Mouse (Mus musculus): Measurements from ENCODE around the gene Ubiad1.
A peak's percentile ranks its signal among the peaks of the same experiment; 100 is the strongest.

Gene Ubiad1

DNA sequence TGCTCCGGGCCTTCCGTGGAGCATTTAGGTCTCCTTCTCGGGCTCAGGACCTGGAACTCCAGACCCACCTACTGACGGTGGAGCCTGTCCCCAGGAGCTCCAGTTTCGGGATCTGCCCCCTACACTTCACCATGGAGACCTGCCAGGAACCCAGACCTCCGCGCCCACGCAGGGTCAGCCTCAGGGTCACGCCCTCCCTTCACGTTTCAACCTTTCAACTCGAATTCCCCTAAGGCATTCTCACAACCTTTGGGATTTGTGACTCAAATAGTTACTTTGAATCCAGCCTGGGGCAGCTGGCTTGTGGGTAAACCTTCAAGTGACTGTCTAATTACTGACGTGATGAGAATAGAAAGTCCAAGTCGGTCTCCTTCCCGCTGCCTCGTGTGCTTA lies 4.3 kb upstream of the Ubiad1 start:
- DNase-seq = peak in 1 of 2 experiments; percentile 59

DNA sequence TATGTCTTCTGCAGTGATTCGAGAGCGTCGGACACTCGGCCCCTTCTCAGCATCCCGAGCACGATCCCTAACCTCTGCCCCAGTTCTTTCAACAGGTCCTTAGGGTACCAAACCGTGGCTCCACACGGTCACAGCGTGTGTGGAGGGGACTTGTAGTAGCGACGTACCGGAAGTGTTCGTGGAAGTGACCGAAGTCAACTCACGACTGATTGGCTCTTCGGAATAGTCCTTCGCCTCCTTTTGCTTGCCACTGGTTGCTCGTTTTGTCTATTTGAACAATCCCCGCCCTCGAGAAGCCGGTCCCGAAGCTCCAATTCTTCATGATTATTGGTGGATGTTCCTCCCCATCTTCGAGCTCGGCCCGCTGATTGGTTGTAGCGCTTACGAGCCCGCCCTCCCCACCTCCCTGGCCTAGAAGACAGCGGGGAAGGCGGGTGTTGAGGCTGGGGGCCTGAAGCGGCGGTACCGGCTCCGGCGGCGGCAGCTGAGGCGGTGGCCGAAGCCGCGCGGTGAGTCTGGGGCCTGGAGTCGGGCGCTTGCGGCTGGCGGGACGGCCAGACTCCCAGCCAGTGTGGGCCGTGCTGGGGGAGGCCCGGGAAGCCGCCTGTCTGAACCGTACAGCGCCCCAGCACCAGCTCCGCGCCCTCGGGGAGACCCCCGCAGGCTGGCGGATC lies 3.7 kb upstream of the Ubiad1 start, which contains the start of gene Mtor:
Gene Mtor, plus strand, starts transcription at position 433 of the 674 bp plus-strand sequence.
- peak; percentile 95 for DNase-seq

DNA sequence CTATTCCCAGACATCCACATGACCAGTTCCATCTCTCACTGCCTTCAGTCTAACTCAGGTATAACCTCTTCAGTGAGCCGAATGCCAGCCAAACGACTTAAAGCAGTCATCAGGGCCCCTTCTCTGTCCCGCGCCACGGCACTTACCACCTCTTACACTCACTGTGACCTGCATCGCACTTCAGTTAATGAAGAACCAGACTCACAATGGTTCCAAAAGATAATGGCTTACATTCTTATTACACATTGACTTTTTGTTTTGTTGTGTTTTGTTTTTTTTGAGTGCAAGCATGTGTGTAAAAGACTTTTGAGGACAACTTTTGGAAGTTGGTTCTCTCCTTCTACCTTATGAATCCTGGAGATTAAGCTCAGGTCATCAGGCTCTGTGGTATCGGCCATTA lies 2.0 kb downstream of the Ubiad1 start:
- no peak for DNase-seq

DNA sequence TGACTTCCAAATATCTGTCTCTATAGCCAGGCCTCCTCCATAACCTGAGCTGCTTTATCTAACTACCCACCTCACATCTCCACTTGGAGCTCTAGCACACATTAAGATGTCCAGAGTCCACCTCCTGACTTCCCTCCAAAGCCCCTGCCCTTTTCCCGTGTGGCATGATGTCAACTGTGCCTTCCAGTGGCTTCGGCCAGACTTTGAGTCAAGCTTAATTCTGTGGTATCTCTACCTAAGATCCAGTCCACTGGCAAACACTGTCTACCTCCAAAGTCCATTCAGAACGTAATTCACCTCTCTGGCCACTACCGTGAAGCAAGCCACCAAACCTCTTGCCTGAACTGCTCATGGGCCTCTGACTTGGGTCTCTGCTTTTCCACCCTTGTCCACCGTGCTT lies 2.6 kb downstream of the Ubiad1 start:
- no peak for DNase-seq

DNA sequence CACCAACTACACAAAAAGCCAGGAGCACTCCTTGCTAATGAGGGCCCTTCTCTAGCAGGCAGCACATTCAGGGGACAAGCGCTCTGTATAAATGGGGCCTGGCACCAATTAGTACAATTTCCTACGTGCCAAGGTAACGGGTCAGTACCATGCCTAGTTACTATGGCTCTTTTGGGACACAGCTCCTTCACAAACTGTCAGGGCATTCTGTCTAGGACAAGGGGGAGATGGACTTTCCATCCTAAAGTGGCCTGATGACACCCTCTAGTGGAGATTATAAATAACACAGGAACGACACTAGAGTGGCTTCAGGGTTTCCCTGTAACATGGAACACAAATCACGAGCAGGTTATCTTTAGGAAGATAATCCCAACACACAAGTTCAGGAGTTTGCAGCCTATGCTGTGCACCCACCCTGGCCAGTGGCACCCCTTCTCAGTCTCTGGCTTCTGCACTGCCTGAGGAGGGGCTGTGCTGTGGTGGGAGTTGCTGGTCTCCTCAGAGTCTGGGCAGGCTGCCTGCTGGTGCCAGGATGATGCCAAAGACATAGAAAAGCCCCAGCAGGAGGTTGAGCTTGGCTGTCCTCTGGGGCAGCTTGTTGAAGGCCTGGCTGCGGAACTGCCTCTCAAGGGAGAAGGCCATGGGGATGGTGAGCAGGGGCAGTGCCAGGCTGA lies 8.8 kb downstream of the Ubiad1 start:
- peak; percentile 75 to 80 for DNase-seq

DNA sequence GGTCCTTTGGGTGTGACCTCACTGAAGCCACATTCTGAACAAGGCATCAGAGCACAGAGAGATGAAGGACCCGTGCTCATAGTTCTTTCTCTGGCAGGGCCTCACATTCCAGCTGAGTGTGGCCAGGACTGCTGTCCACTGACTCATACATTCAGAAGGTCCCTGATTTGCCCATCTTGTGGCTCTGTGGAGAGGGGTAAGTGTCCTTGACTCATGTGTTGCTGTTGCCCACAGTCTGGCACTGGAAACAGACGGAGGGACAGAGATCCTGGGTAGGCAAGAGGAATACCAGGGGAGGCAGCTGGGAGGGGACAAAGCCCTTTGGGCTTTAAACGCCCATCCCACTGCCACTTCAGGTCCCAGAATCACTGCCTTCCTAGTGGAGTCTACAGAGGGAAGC lies 9.5 kb downstream of the Ubiad1 start:
- no peak for DNase-seq

DNA sequence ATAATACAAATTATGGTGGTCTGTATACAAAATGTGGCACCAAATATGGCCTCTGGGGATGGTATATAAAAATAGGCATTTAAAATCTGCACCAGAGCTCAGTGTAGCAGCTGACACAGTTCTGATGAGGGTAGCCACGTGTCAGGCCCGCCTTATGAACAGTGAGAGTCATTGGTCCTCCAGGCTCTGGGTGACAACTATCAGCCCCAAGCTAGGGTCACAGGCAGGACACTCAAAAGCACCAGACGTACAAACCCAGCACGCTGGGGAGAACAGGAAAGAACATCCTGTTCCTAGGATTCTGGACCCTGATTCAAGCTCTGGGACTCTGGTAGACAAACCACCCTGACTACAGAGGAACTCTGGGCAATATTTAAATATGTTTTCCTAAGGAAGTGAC lies 10.0 kb downstream of the Ubiad1 start:
- no peak for DNase-seq

DNA sequence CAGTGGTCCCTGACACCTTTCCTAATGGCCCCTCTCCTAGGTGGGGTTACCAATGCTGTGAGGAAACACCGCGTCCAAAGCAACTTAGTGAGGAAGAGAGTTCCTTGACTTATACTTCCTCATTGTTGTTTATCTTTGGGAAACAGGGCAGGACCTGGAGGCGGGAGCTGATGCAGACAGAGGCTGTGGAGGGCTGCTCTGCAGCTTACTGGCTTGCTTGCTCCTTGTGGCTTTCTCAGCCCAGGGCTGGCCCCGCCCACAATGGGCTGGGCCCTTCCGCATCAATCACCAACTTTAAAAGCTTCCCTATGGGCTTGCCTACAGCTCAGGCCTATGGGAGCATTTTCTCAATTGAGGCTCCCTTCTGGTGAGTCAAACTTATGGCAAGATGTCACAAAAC lies 10.8 kb downstream of the Ubiad1 start:
- no peak for DNase-seq

DNA sequence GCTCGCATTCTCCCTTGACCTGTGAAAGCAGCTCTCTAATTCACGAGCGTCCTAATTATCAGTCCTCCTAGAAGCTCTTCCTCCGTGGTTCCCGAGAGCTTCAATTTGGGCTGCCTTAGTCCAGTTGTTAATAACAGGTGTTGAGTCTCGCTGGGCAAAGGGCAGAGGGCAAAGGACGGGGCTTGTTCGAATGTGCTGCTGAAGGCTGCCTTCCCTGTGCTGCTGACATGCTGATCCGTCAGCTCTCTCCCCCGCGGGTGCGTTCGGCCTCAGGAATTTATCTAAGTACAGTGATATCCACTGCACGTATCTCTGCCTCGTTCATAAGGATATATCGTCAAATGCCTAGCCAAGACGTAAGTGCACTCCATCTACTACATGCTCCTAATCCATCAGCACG lies 11.2 kb downstream of the Ubiad1 start:
- DNase-seq = no peak

DNA sequence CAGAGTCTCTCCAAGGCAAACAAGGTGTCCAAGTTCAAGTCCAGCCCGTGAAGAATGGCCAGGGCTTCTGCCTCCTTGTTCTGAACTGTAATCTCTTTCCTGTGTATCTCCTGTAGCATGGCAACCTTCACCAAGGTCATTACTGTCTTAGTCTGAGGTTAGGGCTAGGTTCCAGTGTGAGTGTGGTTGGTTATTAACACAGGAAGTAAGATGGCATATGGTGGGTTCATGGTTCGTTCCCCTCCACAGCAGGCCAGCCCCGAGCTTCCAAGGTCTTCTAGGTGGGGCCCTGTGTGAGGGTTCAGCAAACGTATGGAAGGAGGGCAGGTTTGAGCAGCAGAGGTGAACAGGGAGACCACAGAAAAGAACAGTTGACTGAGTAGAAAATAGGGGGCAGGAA lies 12.1 kb downstream of the Ubiad1 start:
- no peak for DNase-seq

DNA sequence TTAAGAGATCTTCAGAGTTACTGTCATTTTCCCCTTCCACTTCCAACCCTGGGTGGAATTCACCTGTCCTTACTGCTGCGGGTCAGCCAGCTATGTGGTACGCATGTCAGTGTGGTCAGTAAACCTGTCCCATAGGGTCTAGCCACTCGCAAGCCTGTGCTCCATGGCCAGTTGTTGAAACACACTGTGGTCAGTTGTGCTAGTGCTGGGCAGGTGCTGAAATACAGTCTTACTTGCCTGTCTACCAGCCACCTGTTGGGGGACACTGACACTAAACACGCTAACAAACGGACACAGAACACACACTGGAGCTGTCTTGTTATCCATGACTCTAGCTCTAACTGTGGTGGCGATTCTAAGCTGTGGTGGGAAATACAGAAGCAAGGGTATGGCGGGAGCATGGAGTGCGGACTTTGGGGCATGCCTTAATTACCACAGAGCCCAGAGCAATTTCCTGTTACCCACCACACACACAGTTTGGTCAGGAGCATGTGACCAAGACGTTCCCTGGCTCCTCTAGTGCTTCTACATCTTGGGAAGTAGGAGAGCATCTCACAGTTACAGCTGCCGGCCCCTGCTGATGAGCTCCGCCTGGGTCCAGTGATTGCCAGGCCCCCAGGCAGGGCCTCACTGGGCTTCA lies 13.6 kb downstream of the Ubiad1 start:
- no peak for DNase-seq

DNA sequence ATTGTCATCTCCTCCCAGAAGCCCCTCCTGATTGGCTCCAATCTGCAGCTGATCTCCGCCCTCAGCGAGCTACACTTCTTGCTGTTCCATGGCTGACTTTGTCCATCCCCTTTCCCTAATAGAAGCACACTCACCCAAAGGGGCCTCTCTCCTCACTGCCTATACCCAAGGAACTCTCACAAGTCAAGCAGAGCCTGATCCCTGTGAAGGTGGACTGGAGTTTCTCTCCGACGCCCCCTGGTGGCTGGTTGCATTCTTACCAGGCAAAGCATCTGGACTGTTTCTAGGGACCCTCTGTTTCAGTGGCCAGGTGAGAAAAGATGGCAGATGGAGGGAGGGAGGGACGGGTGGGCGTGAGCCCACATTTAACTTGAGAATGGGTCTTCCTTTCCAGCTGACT lies 14.9 kb downstream of the Ubiad1 start:
- DNase-seq = peak; percentile 89 to 94

DNA sequence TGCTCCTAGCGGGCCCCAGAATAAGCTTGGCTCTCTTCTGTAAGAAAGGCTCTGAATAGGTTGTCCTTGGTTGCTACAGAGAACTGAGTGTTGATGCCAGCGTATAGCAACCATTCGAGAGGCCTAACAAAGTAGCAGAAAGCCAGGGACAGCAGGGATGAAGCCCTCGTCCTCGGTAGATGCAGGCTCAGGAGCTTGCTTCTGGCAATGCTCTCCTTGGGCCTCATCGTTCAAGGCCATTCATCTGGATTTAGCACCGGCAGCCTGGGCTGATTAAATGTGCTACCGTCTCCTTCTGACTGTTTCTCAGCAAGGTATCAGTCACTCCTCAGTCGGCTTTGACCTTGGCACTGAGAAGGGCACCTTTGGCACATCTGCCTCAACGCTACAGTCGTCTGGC lies 15.4 kb downstream of the Ubiad1 start:
- no peak for DNase-seq

DNA sequence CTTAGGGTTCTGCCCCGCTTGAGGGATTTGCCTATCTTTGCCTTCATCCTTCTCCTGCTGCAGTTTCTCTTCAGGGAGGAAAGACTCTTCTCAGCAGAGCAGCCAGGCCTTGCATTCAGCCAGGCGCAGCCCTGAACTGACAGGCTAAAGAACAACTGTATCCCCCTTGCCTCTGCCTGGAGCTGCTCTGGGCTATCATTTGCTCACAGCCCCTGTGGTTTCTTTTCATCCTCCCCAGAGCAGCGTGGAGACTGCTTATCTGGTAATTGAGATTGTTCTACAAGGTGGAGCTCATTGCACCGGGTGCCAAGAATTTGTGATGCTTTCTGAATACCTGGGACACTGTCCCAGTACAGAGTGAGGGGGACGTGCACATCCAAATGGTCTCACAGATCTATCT lies 16.0 kb downstream of the Ubiad1 start:
- DNase-seq = no peak

DNA sequence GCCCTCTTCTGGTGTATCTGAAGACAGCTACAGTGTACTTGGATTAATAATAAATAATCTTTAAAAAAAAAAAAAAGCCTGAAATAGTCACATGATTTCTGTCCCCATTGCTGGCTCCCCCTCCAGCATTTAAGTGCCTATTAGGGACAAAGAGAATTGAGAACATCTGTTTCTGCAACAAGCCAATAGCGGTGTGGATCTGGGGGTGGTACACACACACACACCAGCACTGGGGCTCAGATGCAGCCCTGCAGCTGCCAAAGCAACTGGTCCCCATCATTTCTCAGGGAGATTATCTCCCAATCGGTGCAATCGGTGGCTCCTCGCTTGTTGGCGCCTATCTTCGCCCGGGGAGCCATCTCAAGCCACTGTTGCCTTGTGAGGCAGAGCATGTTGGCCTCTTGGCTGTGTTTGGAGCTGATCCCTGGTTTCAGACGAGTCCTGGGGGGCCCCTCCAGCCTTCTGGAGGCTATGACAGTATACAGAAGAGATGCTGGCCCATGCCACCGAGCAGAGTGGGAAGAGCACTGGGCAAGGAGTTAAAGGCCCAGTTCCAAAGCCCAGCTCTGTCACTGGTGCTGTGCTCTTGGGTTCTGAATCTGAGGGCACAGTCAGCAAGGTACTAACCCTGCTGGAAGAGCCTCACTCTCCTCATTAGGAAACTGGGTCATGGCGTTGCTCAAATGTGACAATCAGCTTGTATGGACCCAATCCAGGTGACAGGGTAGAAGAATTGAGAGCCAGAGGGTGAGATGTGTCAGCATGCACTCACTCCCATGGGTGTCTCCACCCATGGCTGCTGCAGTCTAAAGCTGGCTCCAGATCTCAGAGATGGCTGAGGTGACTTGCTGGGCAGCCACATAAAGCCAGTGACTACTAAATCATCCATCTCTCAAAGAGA lies 17.4 kb downstream of the Ubiad1 start:
- peak; percentile 46 to 48 for DNase-seq

DNA sequence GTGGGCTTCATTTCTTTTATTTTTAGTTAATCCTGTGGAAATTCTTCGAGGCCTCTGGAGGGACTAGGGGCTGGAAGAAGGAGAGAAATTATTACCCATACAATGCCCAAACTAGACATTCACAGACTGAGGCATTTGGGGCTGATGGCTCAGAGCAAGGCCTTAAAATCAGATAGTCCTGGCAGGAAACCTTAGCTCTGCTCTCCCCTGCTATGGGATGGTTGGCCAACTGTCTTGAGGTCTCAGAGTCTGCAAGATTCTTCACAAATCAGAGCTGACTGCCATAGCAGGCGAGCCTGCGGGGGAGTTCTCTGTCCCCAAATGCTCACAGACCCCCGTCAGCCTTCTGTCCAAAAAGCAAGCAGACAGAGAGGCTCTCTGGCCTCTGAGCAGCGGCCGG lies 27.0 kb downstream of the Ubiad1 start:
- no peak for DNase-seq

DNA sequence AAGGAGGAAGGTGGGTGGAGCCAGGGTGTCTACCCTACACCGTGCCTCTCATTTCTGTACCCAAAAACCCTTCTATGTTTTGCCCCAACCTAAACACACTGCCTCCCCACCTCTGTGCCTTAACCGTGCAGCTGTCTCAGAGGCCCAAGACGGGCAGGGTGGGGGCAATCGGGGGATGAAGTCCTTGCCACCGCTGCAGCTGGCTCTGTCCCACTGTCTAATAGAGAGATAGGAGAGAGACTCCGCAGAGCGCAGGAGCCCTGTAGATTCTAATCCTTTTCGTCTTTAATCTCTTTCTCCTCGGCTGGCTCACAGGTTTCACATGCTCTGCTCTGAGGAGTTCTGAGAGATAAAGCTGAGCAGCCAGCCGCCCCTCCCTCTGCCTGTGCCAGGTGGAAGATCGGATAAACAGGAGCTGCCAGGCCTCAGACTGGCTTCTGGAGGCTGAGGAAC lies 27.5 kb downstream of the Ubiad1 start:
- peak; percentile 58 to 65 for DNase-seq

DNA sequence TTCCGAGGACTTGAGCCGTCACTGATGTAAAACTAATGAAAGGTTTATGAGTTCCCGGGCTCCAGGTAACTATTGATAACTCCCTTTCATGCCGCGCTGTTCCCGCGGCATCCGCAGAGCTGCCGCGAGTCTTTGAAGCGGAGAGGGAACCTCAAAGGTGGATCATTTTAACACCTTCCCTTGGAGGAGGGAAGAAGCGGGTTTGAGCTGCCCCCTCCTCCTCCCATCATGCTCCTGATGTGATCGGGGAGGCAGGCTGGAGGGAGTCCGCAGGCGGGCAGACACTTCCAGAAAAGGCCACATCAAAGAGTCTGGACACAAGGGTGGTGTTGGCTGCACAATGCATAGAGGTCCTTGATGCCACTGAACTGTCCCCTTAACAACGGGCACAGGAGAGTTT lies 29.0 kb downstream of the Ubiad1 start:
- no peak for DNase-seq

DNA sequence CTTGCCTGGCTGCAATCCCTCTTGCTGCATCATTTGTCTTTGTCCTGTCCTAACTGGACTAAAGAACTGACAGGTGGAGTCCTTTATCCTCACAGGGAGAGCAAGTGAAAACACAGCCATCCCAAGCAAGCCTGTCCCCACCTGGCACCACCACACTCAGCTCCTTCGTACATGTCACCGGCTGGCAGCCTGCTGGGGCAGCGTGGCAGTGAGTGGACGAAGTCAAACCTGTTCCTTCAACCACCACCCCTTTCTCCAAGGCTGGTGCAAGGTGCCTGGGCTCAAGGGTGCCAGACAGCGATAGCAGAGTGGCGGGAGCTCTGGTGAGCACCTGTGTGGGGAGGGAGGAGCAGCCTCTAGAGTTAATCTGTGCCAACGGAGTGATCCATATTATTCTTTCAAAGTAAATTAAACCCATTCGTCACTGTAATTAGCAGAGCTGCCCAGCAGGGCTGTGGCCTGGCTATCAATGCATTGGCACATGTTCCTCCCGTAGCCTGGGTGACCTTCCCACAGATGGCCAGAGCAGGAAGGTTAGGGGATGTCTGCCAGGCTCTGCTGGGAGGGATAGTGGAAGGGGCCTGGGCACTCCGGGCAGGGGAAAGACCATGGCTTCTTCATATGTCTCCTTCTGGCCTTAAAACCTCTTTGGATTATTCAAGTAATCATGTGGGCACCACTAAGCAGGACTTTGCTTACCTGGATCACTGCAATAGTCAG lies 36.2 kb downstream of the Ubiad1 start:
- DNase-seq = peak; percentile 72 to 75

DNA sequence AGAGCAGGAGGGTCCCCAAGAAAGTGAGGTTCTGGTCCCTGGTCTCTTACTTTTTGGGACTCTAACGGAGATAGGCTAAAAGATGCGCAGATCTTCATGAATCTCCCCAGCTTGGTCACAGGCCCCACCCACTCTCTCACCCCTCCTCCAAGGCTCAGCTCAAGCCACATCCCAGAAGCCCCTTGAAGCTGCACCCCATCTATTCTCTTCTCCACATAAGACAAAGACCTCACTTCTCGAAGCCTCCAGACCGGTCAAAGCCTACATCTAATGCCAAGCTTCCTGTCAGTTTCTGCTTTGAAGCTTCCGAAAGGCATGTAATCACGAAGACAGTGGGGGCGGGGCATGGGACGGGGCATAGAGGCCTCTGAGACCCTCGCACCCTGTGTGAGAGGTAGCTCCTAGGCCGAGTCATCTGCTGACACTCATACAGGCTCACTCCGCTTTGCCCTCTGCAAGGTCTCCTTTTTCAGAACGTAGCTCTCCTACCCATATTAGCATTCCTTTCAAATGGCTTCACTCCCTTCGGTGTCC lies 39.2 kb downstream of the Ubiad1 start:
- no peak for DNase-seq

DNA sequence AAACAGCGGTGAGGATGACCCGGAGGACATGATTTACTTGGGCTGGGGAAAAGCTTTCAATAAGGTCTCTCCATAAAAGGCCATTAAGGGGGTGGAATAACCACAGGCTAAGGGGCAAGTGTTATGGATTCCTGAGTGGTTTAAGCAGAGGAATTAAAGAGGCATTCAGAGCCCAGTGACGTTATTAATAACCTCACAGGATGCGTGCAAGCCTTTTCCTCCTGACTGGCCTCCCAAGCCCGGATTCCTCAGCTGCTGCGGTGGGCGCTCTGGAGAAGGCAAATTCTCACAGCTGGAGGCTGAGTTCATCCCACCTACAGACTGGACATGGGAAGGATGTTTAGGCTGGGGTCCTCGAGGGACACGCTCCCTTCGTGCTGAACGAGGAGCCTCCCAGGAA lies 39.8 kb downstream of the Ubiad1 start:
- no peak for DNase-seq

DNA sequence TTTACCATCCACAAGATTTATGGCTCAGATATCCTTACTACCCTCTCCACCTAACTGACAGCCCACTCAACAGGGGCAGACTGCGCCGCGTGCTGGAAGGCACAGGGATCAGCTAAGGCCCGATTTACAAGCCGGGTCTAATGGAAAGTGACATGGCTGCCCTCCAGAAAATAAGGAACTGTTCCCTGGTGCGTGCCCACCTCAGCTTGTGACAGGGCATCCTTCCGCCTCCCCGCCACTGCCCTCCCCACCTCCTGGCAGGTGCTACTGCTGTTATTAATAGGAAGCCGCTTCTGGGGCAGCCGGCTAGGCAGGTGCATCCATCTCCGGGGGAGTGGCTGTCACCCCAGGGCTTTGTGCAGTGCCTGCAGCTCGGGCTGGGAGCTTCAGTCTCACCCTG lies 41.2 kb downstream of the Ubiad1 start:
- peak; percentile 63 for DNase-seq
